Mouse (Mus musculus) megakaryocyte, embryonic 14.5 days (primary cell): ENCODE results near the gene Il17rd.

Experiments
- FLI1 ChIP-seq: IDR thresholded peaks from 2 replicates; pipeline ENCODE4 v1.6.1; 2012; ENCODE audit warnings: low read length, inconsistent platforms, mixed read lengths
- GATA1 ChIP-seq: IDR thresholded peaks from 3 replicates; pipeline ENCODE4 v1.6.1; 2012; ENCODE audit warnings: mixed read lengths, low read length, inconsistent platforms, borderline replicate concordance

- TF ChIP-seq GATA1 (no peak), FLI1 (no peak)
Observed at GRCm38 (mm10) chr14:27151432-27151831, 112.7 kb downstream of the Il17rd start.
